Mouse (Mus musculus): ENCODE measurements around the gene Tal1. TPM values are rescaled to one million over a fixed set of nuclear protein-coding genes. Genes with fewer than 3 reads are reported as not detected.

Gene Tal1
- polyA plus RNA-seq, 1 experiment from 2014 or later: 1.9 TPM

- Histone ChIP-seq H3K27me3 (replicated peaks; ENCODE audit: insufficient read depth, low read length) (peaks cover 33% of the 10 kb centered on the region), H3K9me3 (ENCODE audit: low read length) (no peaks in the 10 kb centered on the region), H3K27ac (ENCODE audit: low read length) (peak overlapping the region; percentile 89), H3K9ac (replicated peaks; ENCODE audit: low read depth) (peak overlapping the region; percentile 59), H3K4me1 (ENCODE audit: insufficient read depth, low read depth, low read length) (no peaks in the 10 kb centered on the region; the same call in 1 of the 2 replicates), H3K4me3 (ENCODE audit: low read depth, low read length) (peak overlapping the region; percentile 58), H3K36me3 (ENCODE audit: insufficient read depth, low read length) (no peaks in the 10 kb centered on the region), H3K4me2 (replicated peaks; ENCODE audit: low read depth, low read length) (peak overlapping the region; percentile 77)
- peak; percentile 19; the same call in 1 of the 2 replicates for TF ChIP-seq EP300 (IDR thresholded peaks at IDR 0.05)
- TF ChIP-seq CTCF (IDR thresholded peaks at IDR 0.05): no peak
- ATAC-seq (peak; percentile 36), DNase-seq (ENCODE audit: low spot score) (peak; percentile 64)
- under 1% methylated on average over 46 of the region's 48 CpGs for WGBS
Measured at GRCm38 (mm10) chr4:115056921-115057673, 871 bp downstream of the Tal1 start.

- Histone ChIP-seq H3K4me1 (ENCODE audit: insufficient read depth, low read depth, low read length) (peaks cover 3% of the 10 kb centered on the region), H3K4me3 (ENCODE audit: low read depth, low read length) (peak overlapping the region; percentile 58), H3K4me2 (replicated peaks; ENCODE audit: low read depth, low read length) (peak overlapping the region; percentile 77), H3K36me3 (ENCODE audit: insufficient read depth, low read length) (no peaks in the 10 kb centered on the region), H3K9me3 (ENCODE audit: low read length) (no peaks in the 10 kb centered on the region), H3K9ac (replicated peaks; ENCODE audit: low read depth) (peak overlapping the region; percentile 59), H3K27me3 (replicated peaks; ENCODE audit: insufficient read depth, low read length) (peaks cover 33% of the 10 kb centered on the region), H3K27ac (ENCODE audit: low read length) (peak overlapping the region; percentile 89)
- TF ChIP-seq EP300 (IDR thresholded peaks at IDR 0.05): no peak
- TF ChIP-seq CTCF (IDR thresholded peaks at IDR 0.05): no peak
- ATAC-seq (no peak), DNase-seq (ENCODE audit: low spot score) (no peak)
- WGBS: 2% methylated on average over 32 of the region's 33 CpGs
Measured at GRCm38 (mm10) chr4:115057674-115058316, 1.6 kb downstream of the Tal1 start.

- Histone ChIP-seq H3K36me3 (ENCODE audit: insufficient read depth, low read length) (no peaks in the 10 kb centered on the region), H3K27ac (ENCODE audit: low read length) (peak overlapping the region; percentile 89), H3K4me2 (replicated peaks; ENCODE audit: low read depth, low read length) (peak overlapping the region; percentile 77), H3K9me3 (ENCODE audit: low read length) (no peaks in the 10 kb centered on the region), H3K9ac (replicated peaks; ENCODE audit: low read depth) (peak overlapping the region; percentile 59), H3K27me3 (replicated peaks; ENCODE audit: insufficient read depth, low read length) (peaks cover 33% of the 10 kb centered on the region), H3K4me1 (ENCODE audit: insufficient read depth, low read depth, low read length) (peaks cover 6% of the 10 kb centered on the region; the same call in 1 of the 2 replicates), H3K4me3 (ENCODE audit: low read depth, low read length) (peak overlapping the region; percentile 58)
- TF ChIP-seq CTCF (IDR thresholded peaks at IDR 0.05): no peak
- TF ChIP-seq EP300 (IDR thresholded peaks at IDR 0.05): no peak
- ATAC-seq (no peak), DNase-seq (ENCODE audit: low spot score) (peak; percentile 41)
- 3% methylated on average over 20 of the region's 20 CpGs for WGBS
Measured at GRCm38 (mm10) chr4:115058317-115058761, 2.1 kb downstream of the Tal1 start.

- TF ChIP-seq CTCF (IDR thresholded peaks at IDR 0.05): no peak
- no peak for TF ChIP-seq EP300 (IDR thresholded peaks at IDR 0.05)
- no peaks in the 10 kb centered on the region for H3K36me3 ChIP-seq (ENCODE audit: insufficient read depth, low read length)
- 4% methylated on average over 23 of the region's 23 CpGs for WGBS
- ATAC-seq: no peak
- H3K27ac ChIP-seq (ENCODE audit: low read length): peak overlapping the region; percentile 89
- H3K9me3 ChIP-seq (ENCODE audit: low read length): no peaks in the 10 kb centered on the region
- H3K4me2 ChIP-seq (replicated peaks; ENCODE audit: low read depth, low read length): peak overlapping the region; percentile 77
- H3K9ac ChIP-seq (replicated peaks; ENCODE audit: low read depth): no peak overlapping the region; the same call in 1 of the 2 replicates
- no peak for DNase-seq (ENCODE audit: low spot score)
- H3K27me3 ChIP-seq (replicated peaks; ENCODE audit: insufficient read depth, low read length): peaks cover 33% of the 10 kb centered on the region
- peaks cover 6% of the 10 kb centered on the region; the same call in 1 of the 2 replicates for H3K4me1 ChIP-seq (ENCODE audit: insufficient read depth, low read depth, low read length)
- peak overlapping the region; percentile 58 for H3K4me3 ChIP-seq (ENCODE audit: low read depth, low read length)
Measured at GRCm38 (mm10) chr4:115058871-115059590, 2.8 kb downstream of the Tal1 start.

- ATAC-seq (0 out of 2 replicates have a peak, but pooled peaks have one; percentile 3), DNase-seq (ENCODE audit: low spot score) (peak; percentile 47)
- peak overlapping the region; percentile 58 for H3K4me3 ChIP-seq (ENCODE audit: low read depth, low read length)
- no peak overlapping the region for H3K9ac ChIP-seq (replicated peaks; ENCODE audit: low read depth)
- TF ChIP-seq EP300 (IDR thresholded peaks at IDR 0.05): no peak
- no peak for TF ChIP-seq CTCF (IDR thresholded peaks at IDR 0.05)
- H3K4me2 ChIP-seq (replicated peaks; ENCODE audit: low read depth, low read length): peak overlapping the region; percentile 77
- peaks cover 33% of the 10 kb centered on the region for H3K27me3 ChIP-seq (replicated peaks; ENCODE audit: insufficient read depth, low read length)
- H3K36me3 ChIP-seq (ENCODE audit: insufficient read depth, low read length): no peaks in the 10 kb centered on the region
- WGBS: 10% methylated on average over 12 of the region's 12 CpGs
- H3K27ac ChIP-seq (ENCODE audit: low read length): peak overlapping the region; percentile 89; the same call in 1 of the 2 replicates
- peaks cover 6% of the 10 kb centered on the region; the same call in 1 of the 2 replicates for H3K4me1 ChIP-seq (ENCODE audit: insufficient read depth, low read depth, low read length)
- no peaks in the 10 kb centered on the region for H3K9me3 ChIP-seq (ENCODE audit: low read length)
Measured at GRCm38 (mm10) chr4:115059871-115060270, 3.6 kb downstream of the Tal1 start.
